Mouse (Mus musculus) hindbrain, embryonic 11.5 days (tissue): ENCODE measurements around the gene Selplg. TPM values are rescaled to one million over a fixed set of nuclear protein-coding genes. Genes with fewer than 3 reads are reported as not detected.

Source experiments
- ATAC-seq: fragments of 200-750 bp; cut with Nextera tagmentation; 2 replicates; pipeline ENCODE4 v1.8.0; 2017; ENCODE audit warnings: mild to moderate bottlenecking, moderate TSS enrichment, moderate library complexity; ENCODE audit not compliant: low FRiP score
- DNase-seq: peaks from one replicate; pipeline ENCODE4 v3.0.0-alpha.2; 2015; ENCODE audit warnings: low spot score
- H3K27ac ChIP-seq: fragments of 300-500 bp; sonication (generic); 2 replicates; pipeline ENCODE4 v1.5.1; 2014; ENCODE audit warnings: mild to moderate bottlenecking, low read depth, low read length
- H3K27me3 ChIP-seq: fragments of 300-500 bp; sonication (generic); 2 replicates; pipeline ENCODE4 v1.6.1; 2014; ENCODE audit warnings: mild to moderate bottlenecking, low read length, moderate library complexity, mixed read lengths; ENCODE audit not compliant: control insufficient read depth, insufficient read depth
- H3K36me3 ChIP-seq: fragments of 300-500 bp; sonication (generic); 2 replicates; pipeline ENCODE4 v1.6.1; 2014; ENCODE audit warnings: mild to moderate bottlenecking, low read length, moderate library complexity, mixed read lengths; ENCODE audit not compliant: control insufficient read depth, insufficient read depth
- H3K4me1 ChIP-seq: fragments of 300-500 bp; sonication (generic); replicated peaks from 2 replicates; pipeline ENCODE4 v1.6.1; 2014; ENCODE audit warnings: low read length, mixed read lengths; ENCODE audit not compliant: control insufficient read depth, insufficient read depth
- H3K4me2 ChIP-seq: fragments of 300-500 bp; sonication (generic); replicated peaks from 2 replicates; pipeline ENCODE4 v1.6.1; 2014; ENCODE audit warnings: mild to moderate bottlenecking, low read depth, low read length
- H3K4me3 ChIP-seq: fragments of 300-500 bp; sonication (generic); 2 replicates; pipeline ENCODE4 v1.5.1; 2014; ENCODE audit warnings: low read depth, low read length
- H3K9ac ChIP-seq: fragments of 300-500 bp; sonication (generic); 2 replicates; pipeline ENCODE4 v1.6.1; 2014; ENCODE audit warnings: low read depth, low read length
- H3K9me3 ChIP-seq: fragments of 300-500 bp; sonication (generic); 2 replicates; pipeline ENCODE4 v1.6.1; 2016; ENCODE audit warnings: low read length; ENCODE audit not compliant: control insufficient read depth
- WGBS: fragments of 180-500 bp; shearing (Covaris S2); extraction: QIAGEN DNeasy Blood & Tissue Kit; methylation state at CpG from one replicate; pipeline ENCODE4 v1.1.7; 2014; 5-methylcytosine and 5-hydroxymethylcytosine counted together
- polyA plus RNA-seq: library from polyadenylated mRNA; unstranded; fragments of >200 nt; fragmentation: Nextera tagmentation; extraction: Ambion mirVana; gene quantifications from 2 replicates; pipeline ENCODE4 v1.2.1, GENCODE M21; 2014

Selplg gene
- polyA plus RNA-seq, 1 experiment from 2014 or later = 1.0 TPM

GRCm38 (mm10) chr5:113810111-113810510 is 22.3 kb downstream of the Selplg start:
- Histone ChIP-seq H3K27ac (no peak overlapping the region), H3K9me3 (no peaks in the 10 kb centered on the region), H3K4me1 (no peaks in the 10 kb centered on the region), H3K9ac (no peak overlapping the region), H3K27me3 (0 out of 2 replicates have a peak, but pooled peaks cover 2% of the 10 kb centered on the region), H3K36me3 (no peaks in the 10 kb centered on the region), H3K4me2 (no peak overlapping the region), H3K4me3 (no peak overlapping the region)
- 93% methylated on average over 4 of the region's 4 CpGs for WGBS
- ATAC-seq = no peak
- no peak for DNase-seq

GRCm38 (mm10) chr5:113808177-113808576 is 24.3 kb downstream of the Selplg start:
- H3K9me3 ChIP-seq = no peaks in the 10 kb centered on the region
- 51% methylated on average over 2 of the region's 2 CpGs for WGBS
- no peak overlapping the region for H3K4me3 ChIP-seq
- H3K36me3 ChIP-seq = no peaks in the 10 kb centered on the region
- H3K27ac ChIP-seq = no peak overlapping the region
- no peak overlapping the region for H3K9ac ChIP-seq
- H3K4me1 ChIP-seq = no peaks in the 10 kb centered on the region
- ATAC-seq = no peak
- peak; percentile 16 for DNase-seq
- H3K27me3 ChIP-seq = 0 out of 2 replicates have a peak, but pooled peaks cover 2% of the 10 kb centered on the region
- H3K4me2 ChIP-seq = no peak overlapping the region

- no peak for DNase-seq
- 0 out of 2 replicates have a peak, but pooled peaks cover 2% of the 10 kb centered on the region for H3K27me3 ChIP-seq
- H3K4me3 ChIP-seq = no peak overlapping the region
- H3K4me1 ChIP-seq = no peaks in the 10 kb centered on the region
- ATAC-seq = no peak
- no peaks in the 10 kb centered on the region for H3K9me3 ChIP-seq
- 52% methylated on average over 9 of the region's 9 CpGs for WGBS
- no peak overlapping the region for H3K9ac ChIP-seq
- H3K36me3 ChIP-seq = no peaks in the 10 kb centered on the region
- no peak overlapping the region for H3K27ac ChIP-seq
- no peak overlapping the region for H3K4me2 ChIP-seq
Measured at GRCm38 (mm10) chr5:113807712-113808111, 24.7 kb downstream of the Selplg start.

DNA sequence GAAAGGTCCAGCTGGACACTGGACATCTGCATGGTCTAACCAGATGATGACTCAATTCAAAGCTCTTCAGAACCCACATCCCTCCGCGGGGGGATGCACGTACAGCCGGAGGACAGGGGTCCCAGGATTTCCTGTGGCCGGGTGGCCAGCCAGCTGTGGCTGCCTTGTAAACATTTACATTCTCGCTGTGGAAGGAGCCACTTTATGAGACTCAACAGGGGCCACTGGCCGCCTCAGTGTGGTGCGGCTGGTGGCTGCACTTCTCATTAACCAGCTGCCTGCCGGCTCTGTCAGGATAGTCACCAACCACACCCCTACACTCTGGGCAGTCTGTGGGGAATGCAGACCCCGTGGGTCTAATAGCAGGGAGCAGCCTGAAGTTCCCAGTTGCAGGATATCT is 26.0 kb downstream of the Selplg start:
- no peak for ATAC-seq
- no peak overlapping the region for H3K9ac ChIP-seq
- WGBS = 35% methylated on average over 10 of the region's 10 CpGs
- DNase-seq = no peak
- H3K27ac ChIP-seq = no peak overlapping the region
- H3K4me2 ChIP-seq = no peak overlapping the region
- H3K36me3 ChIP-seq = no peaks in the 10 kb centered on the region
- no peaks in the 10 kb centered on the region for H3K9me3 ChIP-seq
- 0 out of 2 replicates have a peak, but pooled peaks cover 2% of the 10 kb centered on the region for H3K27me3 ChIP-seq
- H3K4me1 ChIP-seq = no peaks in the 10 kb centered on the region
- H3K4me3 ChIP-seq = no peak overlapping the region

GRCm38 (mm10) chr5:113805301-113805700 is 27.1 kb downstream of the Selplg start:
- H3K9me3 ChIP-seq = no peaks in the 10 kb centered on the region
- no peak overlapping the region for H3K4me3 ChIP-seq
- H3K27me3 ChIP-seq = 0 out of 2 replicates have a peak, but pooled peaks cover 2% of the 10 kb centered on the region
- no peak overlapping the region for H3K27ac ChIP-seq
- 83% methylated on average over 9 of the region's 9 CpGs for WGBS
- ATAC-seq = no peak
- H3K36me3 ChIP-seq = no peaks in the 10 kb centered on the region
- H3K4me1 ChIP-seq = 0 out of 2 replicates have a peak, but pooled peaks cover 3% of the 10 kb centered on the region
- no peak overlapping the region for H3K9ac ChIP-seq
- DNase-seq = no peak
- H3K4me2 ChIP-seq = no peak overlapping the region

- Histone ChIP-seq H3K9me3 (no peaks in the 10 kb centered on the region), H3K27ac (no peak overlapping the region), H3K27me3 (0 out of 2 replicates have a peak, but pooled peaks cover 2% of the 10 kb centered on the region), H3K36me3 (no peaks in the 10 kb centered on the region), H3K4me3 (no peak overlapping the region), H3K9ac (no peak overlapping the region), H3K4me1 (peaks cover 5% of the 10 kb centered on the region; the same call in 1 of the 2 replicates), H3K4me2 (no peak overlapping the region)
- ATAC-seq (no peak), DNase-seq (no peak)
- WGBS = 67% methylated on average over 7 of the region's 7 CpGs
Measured at GRCm38 (mm10) chr5:113804395-113804966, 28.0 kb downstream of the Selplg start.

DNA sequence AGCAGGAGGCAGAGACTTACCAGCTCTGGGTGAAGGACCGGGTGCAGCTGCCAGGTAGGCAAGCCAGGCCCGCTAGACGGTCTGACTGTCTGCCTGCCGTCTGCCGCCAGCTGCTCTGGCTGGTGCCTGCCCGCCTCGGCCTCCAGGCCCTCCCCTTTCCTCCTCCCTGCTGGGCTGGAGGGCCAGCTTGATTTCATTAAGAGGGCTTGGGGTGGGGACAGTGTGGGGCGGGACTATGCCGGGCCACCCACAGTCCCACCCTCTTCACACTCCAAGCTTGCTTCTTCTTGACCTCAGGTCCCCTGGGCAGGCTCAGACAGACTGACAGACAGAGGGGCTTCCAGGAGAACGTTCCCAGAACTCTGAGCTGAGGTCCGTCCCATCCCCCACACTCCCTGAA is 32.2 kb downstream of the Selplg start, which contains the start of gene Tmem119:
TSS of gene Tmem119 (minus strand) at position 237 of the 400 bp plus-strand sequence.
- ATAC-seq (peak; percentile 83), DNase-seq (peak; percentile 76)
- Histone ChIP-seq H3K9me3 (no peaks in the 10 kb centered on the region), H3K4me1 (peaks cover 15% of the 10 kb centered on the region), H3K4me3 (peak within 1 kb of the TSS; percentile 13), H3K27me3 (no peaks in the 10 kb centered on the region), H3K36me3 (no peaks in the 10 kb centered on the region), H3K4me2 (peak within 1 kb of the TSS; percentile 20), H3K27ac (peak within 1 kb of the TSS; percentile 40; the same call in 1 of the 2 replicates), H3K9ac (no peak within 1 kb of the TSS)
- 0% methylated on average over 11 of the region's 11 CpGs for WGBS

DNA sequence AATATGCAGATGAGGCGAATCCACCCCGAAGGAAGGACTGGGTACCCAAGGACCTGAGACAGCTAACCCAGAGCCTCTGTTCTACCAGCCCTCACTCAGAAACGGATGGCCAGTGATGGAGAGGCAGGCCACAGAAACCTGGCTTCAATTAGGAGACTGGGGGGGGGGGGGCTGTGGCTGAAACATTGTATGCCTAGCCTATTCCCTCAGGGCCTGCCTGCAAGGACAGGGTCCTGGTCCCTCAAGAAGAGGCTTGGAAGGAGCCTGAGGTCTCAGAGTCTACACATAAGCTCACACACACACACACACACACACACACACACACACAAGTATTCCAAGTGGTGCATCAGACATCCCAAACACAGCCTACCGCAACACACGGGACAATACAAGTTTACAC is 32.8 kb downstream of the Selplg start:
- ATAC-seq = no peak
- no peak overlapping the region for H3K9ac ChIP-seq
- WGBS = 36% methylated on average over 5 of the region's 5 CpGs

DNA sequence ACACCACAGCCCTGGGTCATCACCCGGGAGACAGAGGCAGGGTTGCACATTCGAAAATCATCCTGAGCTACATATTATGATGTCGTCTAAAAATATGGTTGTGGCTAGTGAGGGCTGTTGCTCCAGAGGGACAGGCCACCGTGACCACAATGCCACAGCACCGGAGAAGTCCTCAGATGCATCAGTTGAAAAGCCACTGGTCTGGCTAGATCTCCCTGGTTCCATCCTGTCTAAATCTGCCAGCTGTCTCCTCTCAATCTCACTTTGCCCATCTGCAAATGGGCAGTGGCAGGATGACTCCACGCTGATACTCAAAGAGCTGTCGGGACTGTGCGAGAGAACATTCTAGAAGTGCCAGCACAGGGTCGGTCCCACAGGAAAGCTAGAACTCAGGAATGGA is 33.9 kb downstream of the Selplg start:
- no peak overlapping the region for H3K4me2 ChIP-seq
- WGBS = 79% methylated on average over 9 of the region's 9 CpGs

More for the DNA sequence above, 32.8 kb downstream of the Selplg start:
- Histone ChIP-seq H3K4me1 (peaks cover 15% of the 10 kb centered on the region), H3K27me3 (no peaks in the 10 kb centered on the region), H3K36me3 (no peaks in the 10 kb centered on the region), H3K9me3 (no peaks in the 10 kb centered on the region), H3K4me2 (peak overlapping the region; percentile 20), H3K27ac (peak overlapping the region; percentile 40; the same call in 1 of the 2 replicates), H3K4me3 (peak overlapping the region; percentile 13)
- DNase-seq = peak; percentile 27

More for the DNA sequence above, 33.9 kb downstream of the Selplg start:
- H3K9ac ChIP-seq = no peak overlapping the region
- H3K36me3 ChIP-seq = no peaks in the 10 kb centered on the region
- H3K9me3 ChIP-seq = no peaks in the 10 kb centered on the region
- no peaks in the 10 kb centered on the region for H3K27me3 ChIP-seq
- H3K4me3 ChIP-seq = no peak overlapping the region
- ATAC-seq (no peak), DNase-seq (no peak)
- peaks cover 15% of the 10 kb centered on the region for H3K4me1 ChIP-seq
- no peak overlapping the region for H3K27ac ChIP-seq
